Comparison of ENCODE assay signal across 14 mouse cellular contexts in the genomic region with DNA sequence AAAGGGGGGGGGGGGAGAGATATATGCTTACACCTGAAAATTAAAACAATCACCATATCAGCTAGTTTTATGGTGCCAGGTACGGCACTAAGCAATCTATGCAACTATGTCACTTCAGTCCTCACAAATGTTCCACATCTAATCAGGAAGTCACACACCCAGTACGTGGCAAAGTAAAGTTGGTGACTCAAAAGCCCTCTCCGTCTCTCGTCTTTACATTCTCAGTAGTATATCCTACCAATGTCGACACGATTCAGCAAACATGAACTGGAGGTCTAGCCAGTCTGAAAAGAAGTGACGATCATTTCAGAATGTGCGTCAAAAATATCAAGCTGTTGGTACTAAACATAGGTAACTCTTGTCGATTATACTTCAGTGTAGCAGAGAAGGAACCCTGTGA. TPM values are rescaled to one million over a fixed set of nuclear protein-coding genes. Genes with fewer than 3 reads are reported as not detected.
A peak's percentile ranks its signal among the peaks of the same experiment; 100 is the strongest.
DNase-seq lines count a peak whose midpoint lies in the region; ATAC-seq lines count a peak whose summit lies in the region.
"Had no signal": no experiment of that assay in that cellular context is flagged by ENCODE, and none has a peak within 500 bp of the region (broad histone marks: within the 10 kb centered on the region; RNA-seq: fewer than 3 reads in every experiment).

No protein-coding gene starts in this region.

- no peaks in the 10 kb centered on the region for H3K9me3 ChIP-seq in heart, embryonic 14.5 days (ENCODE audit: control insufficient read depth, low read length)
- H3K9me3 ChIP-seq in midbrain, embryonic 13.5 days = no peaks in the 10 kb centered on the region
- H3K9me3 ChIP-seq in midbrain, embryonic 10.5 days (replicated peaks) = no peaks in the 10 kb centered on the region
- H3K9me3 ChIP-seq in liver, embryonic 12.5 days (replicated peaks) = no peaks in the 10 kb centered on the region
- no peaks in the 10 kb centered on the region for H3K9me3 ChIP-seq in stomach, embryonic 16.5 days (replicated peaks; ENCODE audit: control insufficient read depth, low read length)
- H3K9me3 ChIP-seq: forebrain, embryonic 15.5 days had no signal

- peaks cover 6 to 28% of the 10 kb centered on the region in 2 experiments; a peak in 3 of 4 replicates for H3K4me1 ChIP-seq in heart, embryonic 14.5 days (ENCODE audit: control insufficient read depth in 2 of 2, insufficient read depth in 2 of 2, low read length in 2 of 2)
- peaks cover 37% of the 10 kb centered on the region for H3K4me1 ChIP-seq in midbrain, embryonic 13.5 days (replicated peaks)
- H3K4me1 ChIP-seq in midbrain, embryonic 10.5 days = peaks cover 46% of the 10 kb centered on the region
- peaks cover 62% of the 10 kb centered on the region for H3K4me1 ChIP-seq in liver, embryonic 12.5 days
- H3K4me1 ChIP-seq in stomach, embryonic 16.5 days (ENCODE audit: control insufficient read depth, insufficient read depth, low read length) = peaks cover 30% of the 10 kb centered on the region

- no peaks in the 10 kb centered on the region for H3K27me3 ChIP-seq in heart, embryonic 14.5 days (ENCODE audit: control insufficient read depth, insufficient read depth, low read length)
- H3K27me3 ChIP-seq in midbrain, embryonic 13.5 days = no peaks in the 10 kb centered on the region
- no peaks in the 10 kb centered on the region for H3K27me3 ChIP-seq in midbrain, embryonic 10.5 days (ENCODE audit: low read depth, poor library complexity, severe bottlenecking)
- H3K27me3 ChIP-seq in liver, embryonic 12.5 days (replicated peaks) = no peaks in the 10 kb centered on the region
- H3K27me3 ChIP-seq in stomach, embryonic 16.5 days (ENCODE audit: control insufficient read depth, insufficient read depth, low read length) = no peaks in the 10 kb centered on the region
- H3K27me3 ChIP-seq: forebrain, embryonic 15.5 days had no signal

- ATAC-seq in heart, embryonic 14.5 days (ENCODE audit: insufficient number of reproducible peaks, insufficient read depth, low FRiP score, low read depth) = no peak
- ATAC-seq in midbrain, embryonic 13.5 days = no peak
- ATAC-seq in liver, embryonic 12.5 days = no peak
- ATAC-seq in stomach, embryonic 16.5 days (ENCODE audit: insufficient read depth, low FRiP score) = no peak
- ATAC-seq: forebrain, embryonic 15.5 days had no signal

- WGBS in heart, embryonic 14.5 days = 65% methylated on average over 9 of the region's 9 CpGs
- WGBS in midbrain, embryonic 13.5 days = 93% methylated on average over 9 of the region's 9 CpGs
- 96% methylated on average over 9 of the region's 9 CpGs for WGBS in midbrain, embryonic 10.5 days
- WGBS in liver, embryonic 12.5 days (ENCODE audit: insufficient replicate concordance) = 49% methylated on average over 9 of the region's 9 CpGs
- 67% methylated on average over 9 of the region's 9 CpGs for WGBS in stomach, embryonic 16.5 days

- H3K9ac ChIP-seq in heart, embryonic 14.5 days (ENCODE audit: low read length) = no peak overlapping the region; the same call in 1 of the 2 replicates
- no peak overlapping the region for H3K9ac ChIP-seq in midbrain, embryonic 13.5 days (replicated peaks)
- 0 out of 2 replicates have a peak overlapping the region, but pooled peaks have one; percentile 9 for H3K9ac ChIP-seq in liver, embryonic 12.5 days
- peak overlapping the region; percentile 19; the same call in 1 of the 2 replicates for H3K9ac ChIP-seq in stomach, embryonic 16.5 days (ENCODE audit: low read length)

- no peaks in the 10 kb centered on the region for H3K36me3 ChIP-seq in heart, embryonic 14.5 days (ENCODE audit: control insufficient read depth, insufficient read depth, low read length)
- peaks cover 8% of the 10 kb centered on the region; the same call in 1 of the 2 replicates for H3K36me3 ChIP-seq in midbrain, embryonic 13.5 days
- H3K36me3 ChIP-seq in midbrain, embryonic 10.5 days = peaks cover 15% of the 10 kb centered on the region
- peaks cover 9% of the 10 kb centered on the region for H3K36me3 ChIP-seq in liver, embryonic 12.5 days
- H3K36me3 ChIP-seq in stomach, embryonic 16.5 days (ENCODE audit: control insufficient read depth, insufficient read depth, low read length) = no peaks in the 10 kb centered on the region
- H3K36me3 ChIP-seq: forebrain, embryonic 15.5 days had no signal

- no peak overlapping the region for H3K4me3 ChIP-seq in heart, embryonic 14.5 days (ENCODE audit: control insufficient read depth in 1 of 2, insufficient read depth in 1 of 2, low read depth in 1 of 2, low read length in 2 of 2)
- H3K4me3 ChIP-seq in midbrain, embryonic 13.5 days (replicated peaks) = no peak overlapping the region
- no peak overlapping the region for H3K4me3 ChIP-seq in midbrain, embryonic 10.5 days
- peak overlapping the region; percentile 13; the same call in 1 of the 2 replicates for H3K4me3 ChIP-seq in liver, embryonic 12.5 days
- peak overlapping the region; percentile 16; the same call in 1 of the 2 replicates for H3K4me3 ChIP-seq in stomach, embryonic 16.5 days (replicated peaks; ENCODE audit: low read length)
- H3K4me3 ChIP-seq: heart, adult 2 months had no signal

- no peak for DNase-seq in heart, adult 8-10 months (ENCODE audit: low spot score)
- no peak for DNase-seq in midbrain, embryonic 10.5 days (ENCODE audit: low spot score)
- DNase-seq in left cerebral cortex, adult 8-10 months (ENCODE audit: low spot score in 2 of 2) = no peak
- DNase-seq in frontal cortex, postnatal 14 days (ENCODE audit: low spot score in 2 of 2) = no peak
- DNase-seq: cerebellum, postnatal 25 days; heart, adult 2 months; kidney, adult 8-10 months; layer of hippocampus, adult 9-11 months; lung, adult 2 months had no signal

- H3K27ac ChIP-seq in heart, embryonic 14.5 days (replicated peaks in 1 of 2; ENCODE audit: control insufficient read depth in 1 of 2, insufficient read depth in 1 of 2, low read depth in 2 of 2, low read length in 2 of 2) = no peak overlapping the region
- H3K27ac ChIP-seq in midbrain, embryonic 13.5 days = no peak overlapping the region
- no peak overlapping the region for H3K27ac ChIP-seq in midbrain, embryonic 10.5 days (replicated peaks)
- H3K27ac ChIP-seq in liver, embryonic 12.5 days = no peak overlapping the region
- peak overlapping the region; percentile 62; the same call in 1 of the 2 replicates for H3K27ac ChIP-seq in stomach, embryonic 16.5 days (ENCODE audit: low read length)
- H3K27ac ChIP-seq: forebrain, embryonic 15.5 days; heart, adult 2 months had no signal

- H3K4me2 ChIP-seq in heart, embryonic 14.5 days (ENCODE audit: low read length) = peak overlapping the region; percentile 84
- 0 out of 2 replicates have a peak overlapping the region, but pooled peaks have one; percentile 19 for H3K4me2 ChIP-seq in midbrain, embryonic 13.5 days (replicated peaks)
- H3K4me2 ChIP-seq in liver, embryonic 12.5 days = peak overlapping the region; percentile 89
- H3K4me2 ChIP-seq in stomach, embryonic 16.5 days (ENCODE audit: low read depth, low read length) = peak overlapping the region; percentile 76

RNA-seq across cellular contexts. Expression of gene Gxylt1, which starts 2.0 kb away (rescaled TPM):
- 8.7 and 9.5 TPM in 2 replicates for polyA plus RNA-seq in heart, embryonic 14.5 days (2014; fragmentation: Nextera tagmentation; extraction: Ambion mirVana)
- 10 to 100 TPM in 3 of 4 experiments, 1 to 10 TPM in 1; 9.5 to 12.4 (median 11.0) TPM for total RNA-seq in heart, adult 8-10 months (2022)
- 8.7 and 9.3 TPM in 2 replicates for polyA plus RNA-seq in midbrain, embryonic 13.5 days (2015; fragmentation: Nextera tagmentation; extraction: Ambion mirVana)
- 12.8 and 14.5 TPM in 2 replicates for polyA plus RNA-seq in midbrain, embryonic 10.5 days (2016; fragmentation: Nextera tagmentation; extraction: Ambion mirVana)
- polyA plus RNA-seq in liver, embryonic 12.5 days (2016; fragmentation: Nextera tagmentation; extraction: Ambion mirVana) = 7.6 and 7.7 TPM in 2 replicates
- 10.3 and 11.5 TPM in 2 replicates for polyA plus RNA-seq in stomach, embryonic 16.5 days (2015; fragmentation: Nextera tagmentation; extraction: Ambion mirVana)
- total RNA-seq in left cerebral cortex, adult 8-10 months (2022) = 10 to 100 TPM; 13.1 to 15.5 (median 13.9) TPM

Comparison
In these comparisons a context has a peak if more than half of its experiments do, and no peak if none do; other contexts are left out.
1. H3K4me2 ChIP-seq: peak in every context shown above with its lines; median percentile 89 in liver, embryonic 12.5 days; 84 in heart, embryonic 14.5 days; 76 in stomach, embryonic 16.5 days; 19 in midbrain, embryonic 13.5 days.
2. H3K4me3 ChIP-seq: peak in liver, embryonic 12.5 days (single experiment) and stomach, embryonic 16.5 days (single experiment); none in heart, embryonic 14.5 days (0 of 2), midbrain, embryonic 13.5 days (single experiment) and midbrain, embryonic 10.5 days (single experiment).
3. H3K9ac ChIP-seq: peak in liver, embryonic 12.5 days (single experiment) and stomach, embryonic 16.5 days (single experiment); none in heart, embryonic 14.5 days (single experiment) and midbrain, embryonic 13.5 days (single experiment).